Mouse (Mus musculus) bone marrow macrophage, adult 2 months (primary cell): ENCODE results near the gene Gm10570. TPM values are rescaled to one million over a fixed set of nuclear protein-coding genes. Genes with fewer than 3 reads are reported as not detected.

Source experiments
- H3K27ac ChIP-seq: 2 replicates; pipeline ENCODE4 v1.5.1; 2012; ENCODE audit warnings: low read depth, low read length; ENCODE audit not compliant: insufficient read depth
- H3K4me1 ChIP-seq: 2 replicates; pipeline ENCODE4 v1.6.1; 2012; ENCODE audit warnings: low read length; ENCODE audit not compliant: control insufficient read depth, insufficient read depth
- H3K4me3 ChIP-seq: 2 replicates; pipeline ENCODE4 v1.5.1; 2012; ENCODE audit warnings: mild to moderate bottlenecking, low read length, moderate library complexity; ENCODE audit not compliant: insufficient read depth
- CTCF ChIP-seq: IDR thresholded peaks from 2 replicates; pipeline ENCODE4 v1.5.1; 2012; ENCODE audit warnings: low read depth, mild to moderate bottlenecking, low read length, moderate library complexity
- POLR2A ChIP-seq: IDR thresholded peaks from 2 replicates; pipeline ENCODE4 v1.6.1; 2012; ENCODE audit warnings: mild to moderate bottlenecking, low read depth, low read length, borderline replicate concordance
- polyA plus RNA-seq: library from polyadenylated mRNA; stranded (reverse); fragments of >200 nt; gene quantifications from 2 replicates; pipeline ENCODE4 v1.2.4, GENCODE M21; 2012; ENCODE audit not compliant: missing spikeins, insufficient read depth, insufficient read length

The Gm10570 gene
- polyA plus RNA-seq = not detected in 2 replicates

- no peak within 1 kb of the TSS for H3K27ac ChIP-seq
- H3K4me3 ChIP-seq = peak within 1 kb of the TSS; percentile 61
- TF ChIP-seq CTCF = no peak
- no peak for TF ChIP-seq POLR2A
- peaks cover 4% of the 10 kb centered on the region; the same call in 1 of the 2 replicates for H3K4me1 ChIP-seq
These were observed at the start of gene Gm10570, which contains the start of gene Fabp3 for GRCm38 (mm10) chr4:130308231-130309081. Gene Gm10570, minus strand, starts transcription at chr4:130308674. Gene Fabp3, plus strand, starts transcription at chr4:130308595.

DNA sequence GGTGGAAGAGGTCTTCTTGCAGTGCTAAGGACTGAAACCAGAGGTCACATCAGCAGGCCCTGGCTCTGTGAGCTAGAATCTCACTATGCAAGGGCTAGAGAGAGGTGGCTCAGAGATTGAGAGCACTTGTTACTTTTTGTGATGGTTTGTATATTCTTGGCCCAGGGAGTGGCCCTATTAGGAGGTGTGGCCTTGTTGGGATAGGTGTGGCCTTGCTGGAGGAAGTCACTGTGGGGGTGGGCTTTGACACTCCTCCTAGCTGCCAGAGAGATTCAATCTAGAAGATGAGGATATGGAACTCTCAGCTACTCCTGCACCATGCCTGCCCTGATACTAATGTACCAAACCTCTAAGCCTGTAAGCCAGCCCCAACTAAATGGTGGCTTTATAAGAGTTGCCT is 49.5 kb upstream of the Gm10570 start:
- H3K27ac ChIP-seq = no peak overlapping the region
- H3K4me3 ChIP-seq = no peak overlapping the region
- peaks cover 17% of the 10 kb centered on the region for H3K4me1 ChIP-seq
- TF ChIP-seq CTCF (no peak), POLR2A (no peak)

DNA sequence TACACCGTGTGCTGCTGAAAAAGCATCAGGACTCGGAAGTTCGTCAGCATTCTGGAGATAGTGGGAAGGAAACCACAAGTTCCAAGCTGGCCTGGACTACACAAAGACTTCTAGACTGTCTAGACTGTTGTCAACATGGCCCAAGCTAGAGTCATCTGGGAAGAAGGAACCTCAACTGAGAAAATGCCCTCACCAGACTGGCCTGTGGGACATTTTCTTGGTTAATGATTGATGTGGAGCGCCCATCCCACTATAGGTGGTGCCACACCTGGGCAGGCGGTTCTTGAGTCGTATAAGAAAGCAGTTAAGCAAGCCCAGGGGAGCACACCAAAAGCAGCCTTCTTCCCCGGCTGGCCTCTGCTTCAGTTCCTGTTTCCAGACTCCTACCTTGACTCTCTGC is 44.1 kb upstream of the Gm10570 start:
- Histone ChIP-seq H3K4me3 (no peak overlapping the region), H3K27ac (no peak overlapping the region), H3K4me1 (peaks cover under 1% of the 10 kb centered on the region; the same call in 1 of the 2 replicates)
- TF ChIP-seq CTCF (no peak), POLR2A (no peak)

GRCm38 (mm10) chr4:130350690-130351422 is 42.4 kb upstream of the Gm10570 start:
- Histone ChIP-seq H3K4me1 (no peaks in the 10 kb centered on the region), H3K4me3 (no peak overlapping the region), H3K27ac (no peak overlapping the region)
- TF ChIP-seq POLR2A = no peak
- no peak for TF ChIP-seq CTCF

GRCm38 (mm10) chr4:130349666-130350065 is 41.2 kb upstream of the Gm10570 start:
- H3K27ac ChIP-seq = no peak overlapping the region
- no peak for TF ChIP-seq CTCF
- TF ChIP-seq POLR2A = no peak
- H3K4me1 ChIP-seq = no peaks in the 10 kb centered on the region
- no peak overlapping the region for H3K4me3 ChIP-seq

GRCm38 (mm10) chr4:130341691-130342090 is 33.2 kb upstream of the Gm10570 start:
- no peak for TF ChIP-seq POLR2A
- no peak for TF ChIP-seq CTCF
- Histone ChIP-seq H3K4me3 (no peak overlapping the region), H3K4me1 (no peaks in the 10 kb centered on the region), H3K27ac (no peak overlapping the region)

DNA sequence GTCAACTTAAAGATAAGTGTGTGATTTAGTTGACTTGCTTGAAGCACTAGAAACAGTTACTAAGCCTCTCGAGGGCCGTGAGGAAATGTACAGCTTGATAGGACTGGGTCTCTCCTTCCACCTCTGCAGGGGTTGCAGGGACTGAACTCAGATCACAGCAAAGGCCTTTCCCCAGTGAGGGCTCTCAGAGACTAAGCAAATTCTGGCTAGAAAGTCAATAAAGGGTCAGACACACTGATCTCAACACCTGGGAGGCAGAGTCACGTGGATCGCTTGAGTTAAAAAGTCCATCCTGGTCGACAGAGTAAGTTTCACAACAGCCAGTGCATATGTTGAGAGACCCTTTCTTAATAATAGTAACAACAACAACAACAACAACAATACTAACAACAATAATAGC is 27.4 kb upstream of the Gm10570 start:
- H3K4me1 ChIP-seq = no peaks in the 10 kb centered on the region
- H3K27ac ChIP-seq = no peak overlapping the region
- TF ChIP-seq POLR2A (no peak), CTCF (no peak)
- H3K4me3 ChIP-seq = no peak overlapping the region

DNA sequence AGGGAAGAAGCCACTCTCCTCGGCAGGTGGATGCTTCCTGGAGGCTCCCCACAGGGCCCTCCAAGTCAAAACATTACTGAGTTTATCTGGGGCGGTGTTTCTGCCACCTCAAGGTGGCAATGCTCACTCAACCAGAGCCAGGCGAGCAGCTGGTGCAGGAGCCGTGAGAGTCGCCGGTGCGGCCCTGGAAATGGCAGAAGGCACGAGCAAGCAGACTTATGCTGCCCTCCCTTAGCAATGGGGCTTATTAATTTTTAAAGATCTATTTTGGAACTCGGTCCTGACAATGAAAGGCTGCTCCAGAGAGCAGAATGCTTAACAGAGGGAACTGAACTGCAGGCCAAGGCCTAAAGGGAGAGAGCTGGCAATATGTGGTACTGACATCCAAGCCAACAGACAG is 18.9 kb upstream of the Gm10570 start:
- no peak overlapping the region for H3K4me3 ChIP-seq
- H3K4me1 ChIP-seq = peaks cover 13% of the 10 kb centered on the region
- no peak overlapping the region for H3K27ac ChIP-seq
- TF ChIP-seq POLR2A (no peak), CTCF (no peak)

DNA sequence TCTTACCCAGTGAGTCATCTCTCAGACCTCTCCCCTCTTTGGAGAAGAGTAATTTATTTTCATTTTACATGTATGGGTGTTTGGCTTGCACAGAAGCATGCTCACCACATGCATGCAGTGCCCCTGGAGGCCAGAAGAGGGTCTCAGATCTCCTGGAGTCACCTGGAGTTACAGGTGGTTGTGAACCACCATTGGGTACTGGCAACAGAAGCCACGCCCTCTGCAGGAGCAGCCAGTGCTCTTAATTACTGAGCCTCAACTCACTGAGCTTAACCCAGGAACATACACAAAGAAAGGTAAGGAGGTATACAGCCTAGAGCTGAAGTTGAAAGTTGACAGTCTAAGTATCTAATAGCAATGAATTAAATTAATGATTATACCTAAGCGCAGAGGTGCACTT is 17.0 kb upstream of the Gm10570 start:
- Histone ChIP-seq H3K4me3 (no peak overlapping the region), H3K27ac (no peak overlapping the region), H3K4me1 (peaks cover 13% of the 10 kb centered on the region)
- TF ChIP-seq CTCF (no peak), POLR2A (no peak)

GRCm38 (mm10) chr4:130323607-130324006 is 15.1 kb upstream of the Gm10570 start:
- Histone ChIP-seq H3K27ac (peak overlapping the region; percentile 35; the same call in 1 of the 2 replicates), H3K4me1 (peaks cover 13% of the 10 kb centered on the region), H3K4me3 (no peak overlapping the region)
- no peak for TF ChIP-seq POLR2A
- no peak for TF ChIP-seq CTCF
